Mouse (Mus musculus) right cerebral cortex, postnatal 4 days (tissue): ENCODE data around the gene Lypd5.
A peak's percentile ranks its signal among the peaks of the same experiment; 100 is the strongest.
"Not testable (repeated sequence)": the region's sequence is repeated elsewhere in the genome, so short reads cannot be mapped to it uniquely, and the experiment has no call there.

ENCODE experiments used
- DNase-seq: peaks from one replicate; pipeline ENCODE4 v3.0.0-alpha.2; 2022

Lypd5 gene

DNA sequence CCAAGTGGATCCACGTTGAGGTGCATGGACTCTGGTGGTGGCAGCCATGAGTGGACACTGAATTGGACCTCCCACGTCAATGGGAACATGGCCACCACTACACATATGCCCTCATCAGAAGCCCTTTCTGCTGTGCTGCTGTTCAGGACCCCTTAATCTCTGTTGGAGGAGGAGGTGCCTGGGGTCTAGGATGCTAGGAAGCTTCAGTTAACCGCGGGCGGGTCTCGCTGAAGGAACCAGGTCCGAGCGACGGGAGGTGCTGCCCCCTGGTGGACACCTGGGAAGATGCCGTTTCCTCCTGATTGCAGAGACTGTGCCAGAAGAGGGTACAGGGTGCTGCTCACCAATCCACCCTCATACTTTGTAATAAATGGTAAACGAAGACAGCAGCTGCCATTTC, 35.8 kb downstream of the Lypd5 start:
- DNase-seq: peak; percentile 85

DNA sequence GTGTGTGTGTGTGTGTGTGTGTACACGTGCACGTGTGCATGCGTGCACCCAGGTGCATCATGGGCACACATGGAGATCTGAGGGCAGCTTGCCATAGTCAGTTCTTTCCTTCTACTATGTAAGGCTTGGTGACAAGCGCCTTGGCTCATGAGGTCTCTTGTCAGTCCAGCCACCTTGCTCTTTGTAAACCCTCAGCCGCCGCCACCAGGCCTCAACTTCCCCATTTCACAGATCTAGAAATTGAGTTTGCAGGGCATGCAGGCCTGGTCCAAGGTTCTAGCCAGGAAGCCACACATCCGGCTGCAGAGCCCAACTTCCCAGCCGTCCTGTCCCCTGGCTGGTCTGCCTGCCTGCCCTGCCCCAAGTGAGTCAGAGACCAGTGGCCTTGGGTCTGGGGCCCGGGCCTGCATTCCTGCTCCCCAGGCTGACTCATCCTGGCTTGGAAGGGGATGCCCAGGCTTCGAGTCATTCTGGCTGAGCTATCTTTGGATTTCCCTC, 38.1 kb downstream of the Lypd5 start:
- no peak for DNase-seq

GRCm38 (mm10) chr7:24389516-24390187, 40.7 kb downstream of the Lypd5 start:
- DNase-seq: no peak

DNA sequence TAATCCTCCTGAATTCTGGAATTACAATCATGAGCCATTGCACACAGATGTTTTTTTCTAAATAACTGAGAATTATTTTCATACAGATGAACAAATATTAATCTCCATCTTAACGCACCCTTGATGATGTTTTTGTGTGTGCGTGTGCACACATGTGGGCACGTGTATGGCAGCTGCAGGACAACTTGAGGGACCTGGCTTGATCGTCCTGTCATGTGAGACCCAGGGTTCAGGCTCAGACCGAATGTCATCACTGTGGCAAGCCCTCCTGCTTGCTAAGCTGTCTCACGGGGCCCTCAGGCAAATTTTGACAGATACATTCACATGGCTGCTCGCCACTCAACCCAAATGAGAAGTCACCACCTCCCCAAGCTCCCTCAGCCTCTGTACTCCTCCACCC, 41.5 kb downstream of the Lypd5 start:
- no peak for DNase-seq

- no peak for DNase-seq
Measured at GRCm38 (mm10) chr7:24391077-24391476, 42.1 kb downstream of the Lypd5 start.

GRCm38 (mm10) chr7:24391687-24392086, 42.7 kb downstream of the Lypd5 start:
- DNase-seq: no peak

DNA sequence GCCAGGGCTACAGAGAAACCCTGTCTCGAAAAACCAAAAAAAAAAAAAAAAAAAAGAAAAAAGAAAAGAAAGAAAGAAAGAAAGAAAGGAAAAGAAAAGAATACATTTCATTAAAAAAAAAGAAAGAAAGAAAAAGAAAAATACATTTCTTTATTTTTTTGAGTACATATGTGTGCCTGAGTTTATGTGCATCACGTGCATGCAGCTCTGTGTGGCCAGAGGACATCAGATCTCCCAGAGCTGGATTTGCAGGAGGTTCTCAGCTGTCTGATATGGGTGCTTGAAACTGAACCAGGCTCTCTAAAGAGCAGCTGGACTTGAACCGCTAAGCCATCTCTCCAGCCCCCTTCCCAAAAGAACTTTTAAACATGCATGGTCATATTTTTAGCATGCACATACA, 45.1 kb downstream of the Lypd5 start:
- no peak for DNase-seq

DNA sequence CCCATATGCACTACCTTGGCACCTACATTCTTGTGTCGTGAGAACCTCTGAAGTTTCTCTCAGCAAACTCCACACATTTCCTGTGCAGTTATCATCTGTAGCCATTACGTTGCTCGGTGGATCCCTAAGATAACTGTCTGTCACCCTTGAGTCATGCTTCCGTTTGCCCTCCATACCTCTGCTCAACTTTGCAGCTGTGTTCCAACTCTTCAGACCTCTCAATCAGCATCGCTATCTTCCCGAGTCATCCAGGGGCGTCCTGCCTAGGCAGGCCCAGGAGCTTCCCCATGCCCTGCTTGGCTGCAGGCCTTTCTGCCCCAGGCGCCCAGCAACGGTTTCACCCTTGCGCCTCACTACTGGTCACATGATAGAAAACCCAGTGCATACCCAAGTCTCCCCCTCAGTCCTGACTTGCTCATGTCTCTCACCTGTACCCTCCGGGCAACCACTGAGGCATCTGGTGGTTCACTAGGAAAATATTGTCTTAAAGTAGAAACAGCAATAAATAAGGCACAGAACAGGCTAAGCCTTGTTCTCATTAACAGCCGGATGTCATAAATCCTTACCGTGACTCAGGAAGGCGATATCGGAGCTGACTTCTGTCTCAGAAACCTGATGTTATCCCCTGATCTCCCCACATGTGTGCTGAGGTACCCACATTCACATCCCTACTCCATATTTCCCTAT, 45.6 kb downstream of the Lypd5 start:
- DNase-seq: no peak

DNA sequence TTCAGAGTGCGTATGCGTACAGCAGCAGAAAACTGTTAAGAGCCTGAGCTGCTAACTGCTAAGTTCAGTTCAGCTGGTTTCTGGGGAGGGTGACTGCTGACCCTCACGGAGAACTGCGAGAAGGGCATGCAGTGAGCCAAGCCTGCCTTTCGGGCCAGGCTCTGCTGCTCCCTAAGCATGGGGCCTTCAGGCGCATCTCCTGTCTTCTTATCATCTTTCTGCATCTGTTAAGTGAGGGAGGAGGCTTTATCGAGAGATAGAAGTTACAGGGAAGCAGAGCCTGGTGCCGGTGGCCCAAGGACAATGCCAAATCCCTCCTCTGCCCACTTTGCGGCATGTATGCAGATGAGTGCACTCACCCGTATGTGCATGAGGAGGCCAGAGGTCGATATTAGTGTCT, 47.8 kb downstream of the Lypd5 start:
- no peak for DNase-seq

DNA sequence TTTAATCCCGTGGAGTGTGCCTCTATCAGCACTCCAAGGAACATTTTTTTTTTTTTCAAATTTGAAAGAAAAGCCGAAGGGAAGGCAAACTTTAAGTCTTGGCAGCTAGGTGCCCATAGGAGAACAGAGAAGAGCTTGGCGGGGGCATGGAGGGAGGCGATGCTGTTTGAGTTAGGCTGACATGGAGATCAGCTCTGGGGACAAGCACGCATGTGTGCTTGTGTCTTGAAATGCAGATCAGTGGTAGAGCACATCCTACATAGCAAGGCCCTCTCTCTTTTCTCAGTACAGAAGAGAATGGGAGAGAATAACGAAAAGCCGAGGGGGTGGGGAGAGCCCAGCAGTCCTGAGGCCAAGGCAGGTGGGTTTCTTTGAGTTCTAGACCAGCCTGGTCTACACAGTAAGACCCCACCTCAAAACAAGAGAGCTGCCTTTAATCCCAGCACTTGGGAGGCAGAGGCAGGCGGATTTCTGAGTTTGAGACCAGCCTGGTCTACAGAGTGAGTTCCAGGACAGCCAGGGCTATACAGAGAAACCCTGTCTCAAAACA, 49.4 kb downstream of the Lypd5 start:
- DNase-seq: no peak

DNA sequence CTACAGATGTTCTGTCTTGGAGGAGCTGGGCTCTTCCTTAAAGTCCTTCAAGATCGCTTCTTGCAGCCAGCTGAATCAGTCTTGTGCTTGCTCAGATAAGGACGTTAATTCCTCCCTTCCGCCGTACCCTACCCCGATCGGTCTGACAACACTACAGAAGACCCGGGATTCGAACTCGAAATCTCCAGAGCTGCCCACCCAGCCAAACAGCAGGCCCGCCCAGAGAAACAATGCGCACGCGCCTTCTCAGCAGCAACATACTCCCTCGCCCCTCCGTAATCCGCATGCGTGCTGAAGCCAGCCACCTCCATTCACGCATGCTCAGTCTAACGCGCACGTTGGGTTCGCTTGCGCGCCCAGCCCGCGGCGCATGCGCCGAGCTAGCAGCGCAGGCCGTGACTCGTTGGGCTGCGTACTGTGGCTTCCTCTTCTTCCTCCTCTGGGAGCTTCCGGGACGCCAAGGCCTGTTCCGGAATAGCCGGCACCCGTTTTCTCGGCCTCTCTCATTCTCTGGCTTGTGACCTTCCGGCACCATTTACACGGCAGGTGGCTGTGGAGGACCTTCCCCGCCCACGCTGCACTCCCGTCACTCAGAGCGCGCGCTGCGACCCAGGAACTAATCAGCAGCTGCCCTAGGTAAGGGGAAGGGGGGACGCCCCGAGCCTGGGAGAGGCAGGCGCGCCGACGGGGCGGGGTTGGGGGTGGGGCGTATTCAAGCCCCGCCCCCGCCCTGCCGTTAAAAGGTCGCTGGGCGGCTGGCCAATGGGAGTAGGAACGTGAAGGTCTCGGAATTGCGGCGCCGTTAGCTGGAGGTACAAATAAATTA, 50.5 kb downstream of the Lypd5 start, which contains the start of gene Smg9:
TSS of gene Smg9 (plus strand) at position 364 of the 826 bp plus-strand sequence.
- DNase-seq: peak; percentile 95

DNA sequence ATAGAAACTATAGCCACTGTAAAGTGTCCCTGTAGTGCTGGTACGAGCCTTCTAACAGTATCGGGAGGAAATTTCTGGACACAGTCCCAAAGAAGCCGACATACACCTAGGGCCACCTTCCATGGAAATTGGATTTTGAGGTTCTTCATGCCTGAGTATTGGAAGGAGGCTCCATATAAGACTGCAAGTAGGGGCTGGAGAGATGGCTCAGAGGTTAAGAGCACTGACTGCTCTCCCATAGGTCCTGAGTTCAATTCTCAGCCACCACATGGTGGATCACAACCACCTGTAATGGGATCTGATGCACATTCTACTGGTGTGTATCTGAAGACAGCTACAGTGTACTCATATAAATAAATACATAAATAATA, 51.1 kb downstream of the Lypd5 start:
- no peak for DNase-seq

- DNase-seq: not testable (repeated sequence)
Measured at GRCm38 (mm10) chr7:24400489-24400888, 51.5 kb downstream of the Lypd5 start.

- no peak for DNase-seq
Measured at GRCm38 (mm10) chr7:24402851-24403250, 53.9 kb downstream of the Lypd5 start.
